Mouse (Mus musculus): ENCODE results near the gene Coq9. TPM values are rescaled to one million over a fixed set of nuclear protein-coding genes. Genes with fewer than 3 reads are reported as not detected.

Gene Coq9
- polyA plus RNA-seq, 1 experiment from 2014 or later: 69.7 TPM

GRCm38 (mm10) chr8:94804546-94805340 lies 33.4 kb upstream of the Coq9 start:
- H3K9ac ChIP-seq (ENCODE audit: low read length): no peak overlapping the region
- no peak overlapping the region for H3K4me2 ChIP-seq (ENCODE audit: low read depth, low read length)
- WGBS: 55% methylated on average over 10 of the region's 10 CpGs
- H3K27ac ChIP-seq (ENCODE audit: low read length): no peak overlapping the region
- no peaks in the 10 kb centered on the region for H3K27me3 ChIP-seq (ENCODE audit: control insufficient read depth, insufficient read depth, low read depth, low read length)
- H3K4me3 ChIP-seq (ENCODE audit: low read length): no peak overlapping the region
- ATAC-seq (ENCODE audit: low read depth): no peak
- H3K4me1 ChIP-seq (replicated peaks; ENCODE audit: control insufficient read depth, insufficient read depth, low read length): no peaks in the 10 kb centered on the region
- no peaks in the 10 kb centered on the region for H3K36me3 ChIP-seq (ENCODE audit: control insufficient read depth, insufficient read depth, low read length)
- no peaks in the 10 kb centered on the region for H3K9me3 ChIP-seq (ENCODE audit: control insufficient read depth, low read length)

GRCm38 (mm10) chr8:94805811-94806210 lies 32.3 kb upstream of the Coq9 start:
- ATAC-seq (ENCODE audit: low read depth): no peak
- H3K27me3 ChIP-seq (ENCODE audit: control insufficient read depth, insufficient read depth, low read depth, low read length): no peaks in the 10 kb centered on the region
- no peak overlapping the region for H3K9ac ChIP-seq (ENCODE audit: low read length)
- H3K4me2 ChIP-seq (ENCODE audit: low read depth, low read length): no peak overlapping the region
- no peaks in the 10 kb centered on the region for H3K36me3 ChIP-seq (ENCODE audit: control insufficient read depth, insufficient read depth, low read length)
- H3K9me3 ChIP-seq (ENCODE audit: control insufficient read depth, low read length): no peaks in the 10 kb centered on the region
- H3K4me1 ChIP-seq (replicated peaks; ENCODE audit: control insufficient read depth, insufficient read depth, low read length): no peaks in the 10 kb centered on the region
- no peak overlapping the region for H3K27ac ChIP-seq (ENCODE audit: low read length)
- WGBS: 56% methylated on average over 4 of the region's 4 CpGs
- H3K4me3 ChIP-seq (ENCODE audit: low read length): no peak overlapping the region

DNA sequence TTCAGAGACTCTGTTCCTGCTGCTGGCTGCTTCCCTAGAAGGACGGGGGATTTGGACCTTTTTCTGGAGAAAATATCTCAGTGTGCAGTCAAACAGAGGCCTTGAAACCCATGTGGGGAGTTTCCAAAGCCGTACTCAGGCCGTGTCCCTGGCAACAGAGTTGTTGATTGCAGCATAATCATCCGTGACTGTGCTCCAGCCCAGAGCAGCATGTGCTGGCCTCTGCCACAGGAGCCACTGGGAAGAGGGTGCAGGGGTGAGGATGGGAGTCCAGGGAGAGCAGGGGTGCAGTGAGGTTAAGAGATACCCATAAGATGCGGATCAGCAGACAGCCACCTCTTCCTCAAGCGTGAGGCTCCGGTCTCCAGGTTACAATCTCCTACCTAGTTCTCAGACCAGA lies 30.6 kb upstream of the Coq9 start:
- no peak overlapping the region for H3K4me3 ChIP-seq (ENCODE audit: low read length)
- ATAC-seq (ENCODE audit: low read depth): no peak
- no peak overlapping the region for H3K27ac ChIP-seq (ENCODE audit: low read length)
- H3K36me3 ChIP-seq (ENCODE audit: control insufficient read depth, insufficient read depth, low read length): no peaks in the 10 kb centered on the region
- WGBS: 56% methylated on average over 7 of the region's 7 CpGs
- H3K4me2 ChIP-seq (ENCODE audit: low read depth, low read length): no peak overlapping the region
- H3K27me3 ChIP-seq (ENCODE audit: control insufficient read depth, insufficient read depth, low read depth, low read length): no peaks in the 10 kb centered on the region
- H3K9me3 ChIP-seq (ENCODE audit: control insufficient read depth, low read length): no peaks in the 10 kb centered on the region
- H3K4me1 ChIP-seq (replicated peaks; ENCODE audit: control insufficient read depth, insufficient read depth, low read length): no peaks in the 10 kb centered on the region
- H3K9ac ChIP-seq (ENCODE audit: low read length): no peak overlapping the region

DNA sequence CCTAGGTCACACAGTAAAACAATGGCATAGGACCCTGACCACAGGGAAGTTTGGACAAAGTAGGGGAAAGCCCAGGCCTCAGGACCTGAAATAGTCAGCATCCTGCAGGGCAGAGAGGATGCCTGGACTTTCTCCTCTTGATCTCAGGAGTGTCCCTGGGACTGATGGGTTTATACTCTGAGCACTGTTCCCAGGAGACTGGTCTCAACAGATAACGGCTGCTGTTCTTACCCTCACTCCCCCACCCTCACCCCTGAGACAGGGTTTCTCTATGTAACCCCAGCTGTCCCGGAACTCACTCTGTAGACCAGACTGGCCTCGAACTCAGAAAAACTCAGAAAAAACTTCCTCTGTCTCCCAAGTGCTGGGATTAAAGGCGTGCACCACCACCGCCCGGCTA lies 29.7 kb upstream of the Coq9 start:
- Histone ChIP-seq H3K4me1 (replicated peaks; ENCODE audit: control insufficient read depth, insufficient read depth, low read length) (no peaks in the 10 kb centered on the region), H3K9ac (ENCODE audit: low read length) (no peak overlapping the region), H3K9me3 (ENCODE audit: control insufficient read depth, low read length) (no peaks in the 10 kb centered on the region), H3K27ac (ENCODE audit: low read length) (no peak overlapping the region), H3K36me3 (ENCODE audit: control insufficient read depth, insufficient read depth, low read length) (no peaks in the 10 kb centered on the region), H3K4me3 (ENCODE audit: low read length) (no peak overlapping the region), H3K4me2 (ENCODE audit: low read depth, low read length) (no peak overlapping the region), H3K27me3 (ENCODE audit: control insufficient read depth, insufficient read depth, low read depth, low read length) (no peaks in the 10 kb centered on the region)
- ATAC-seq (ENCODE audit: low read depth): no peak
- WGBS: 76% methylated on average over 6 of the region's 6 CpGs

DNA sequence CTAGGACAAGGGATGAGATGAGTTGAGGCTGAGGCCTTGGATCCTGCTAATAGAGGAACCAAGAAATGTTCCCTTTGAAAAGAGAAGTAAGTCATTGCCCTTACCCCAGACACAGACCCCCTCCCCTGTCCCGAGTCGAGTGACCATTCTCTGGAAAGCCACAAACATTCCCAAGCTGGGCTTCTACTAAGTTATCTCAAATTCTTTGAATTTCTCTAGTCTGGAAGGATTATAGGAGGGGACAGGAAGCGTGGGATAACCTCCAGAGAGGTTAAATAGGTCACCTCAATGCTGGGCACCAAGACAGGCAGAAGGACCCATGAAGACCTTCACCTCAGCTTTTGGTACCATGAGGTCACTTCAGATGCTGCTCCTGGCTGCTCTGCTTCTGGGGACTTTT lies 28.0 kb upstream of the Coq9 start, which contains the start of gene Ccl17:
Gene Ccl17, plus strand, starts transcription at position 301 of the 400 bp plus-strand sequence.
- no peak within 1 kb of the TSS for H3K4me2 ChIP-seq (ENCODE audit: low read depth, low read length)
- no peak for ATAC-seq (ENCODE audit: low read depth)
- no peaks in the 10 kb centered on the region for H3K27me3 ChIP-seq (ENCODE audit: control insufficient read depth, insufficient read depth, low read depth, low read length)
- no peak within 1 kb of the TSS for H3K4me3 ChIP-seq (ENCODE audit: low read length)
- no peaks in the 10 kb centered on the region for H3K36me3 ChIP-seq (ENCODE audit: control insufficient read depth, insufficient read depth, low read length)
- WGBS: 42% methylated on average over 3 of the region's 3 CpGs
- no peaks in the 10 kb centered on the region for H3K9me3 ChIP-seq (ENCODE audit: control insufficient read depth, low read length)
- no peak within 1 kb of the TSS for H3K9ac ChIP-seq (ENCODE audit: low read length)
- no peaks in the 10 kb centered on the region for H3K4me1 ChIP-seq (replicated peaks; ENCODE audit: control insufficient read depth, insufficient read depth, low read length)
- no peak within 1 kb of the TSS for H3K27ac ChIP-seq (ENCODE audit: low read length)

DNA sequence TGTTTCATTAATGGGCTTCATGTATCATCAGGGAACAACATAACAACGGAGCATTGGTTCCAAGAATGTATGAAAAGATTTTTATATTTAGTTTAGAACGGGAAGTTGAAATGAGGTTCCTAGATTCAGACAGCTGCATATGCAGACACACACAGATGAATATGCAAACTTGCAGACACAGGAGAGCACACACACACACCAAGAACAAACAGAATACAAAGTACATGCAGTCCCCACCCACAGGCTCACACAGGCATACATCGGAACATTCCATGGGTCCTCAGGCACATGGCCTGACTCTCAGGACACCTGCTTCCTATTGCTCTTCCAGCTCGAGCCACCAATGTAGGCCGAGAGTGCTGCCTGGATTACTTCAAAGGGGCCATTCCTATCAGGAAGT lies 27.3 kb upstream of the Coq9 start:
- Histone ChIP-seq H3K9ac (ENCODE audit: low read length) (no peak overlapping the region), H3K4me2 (ENCODE audit: low read depth, low read length) (no peak overlapping the region)

GRCm38 (mm10) chr8:94811654-94812053 lies 26.5 kb upstream of the Coq9 start:
- no peak overlapping the region for H3K4me3 ChIP-seq (ENCODE audit: low read length)
- no peaks in the 10 kb centered on the region for H3K36me3 ChIP-seq (ENCODE audit: control insufficient read depth, insufficient read depth, low read length)
- no peak overlapping the region for H3K4me2 ChIP-seq (ENCODE audit: low read depth, low read length)
- no peaks in the 10 kb centered on the region for H3K9me3 ChIP-seq (ENCODE audit: control insufficient read depth, low read length)
- no peak for ATAC-seq (ENCODE audit: low read depth)
- H3K27ac ChIP-seq (ENCODE audit: low read length): no peak overlapping the region
- H3K4me1 ChIP-seq (replicated peaks; ENCODE audit: control insufficient read depth, insufficient read depth, low read length): no peaks in the 10 kb centered on the region
- WGBS: 60% methylated on average over 6 of the region's 6 CpGs
- H3K27me3 ChIP-seq (ENCODE audit: control insufficient read depth, insufficient read depth, low read depth, low read length): no peaks in the 10 kb centered on the region
- H3K9ac ChIP-seq (ENCODE audit: low read length): no peak overlapping the region

More for the DNA sequence above, 27.3 kb upstream of the Coq9 start:
- Histone ChIP-seq H3K36me3 (ENCODE audit: control insufficient read depth, insufficient read depth, low read length) (no peaks in the 10 kb centered on the region), H3K9me3 (ENCODE audit: control insufficient read depth, low read length) (no peaks in the 10 kb centered on the region), H3K4me1 (replicated peaks; ENCODE audit: control insufficient read depth, insufficient read depth, low read length) (no peaks in the 10 kb centered on the region), H3K4me3 (ENCODE audit: low read length) (no peak overlapping the region), H3K27ac (ENCODE audit: low read length) (no peak overlapping the region), H3K27me3 (ENCODE audit: control insufficient read depth, insufficient read depth, low read depth, low read length) (no peaks in the 10 kb centered on the region)
- ATAC-seq (ENCODE audit: low read depth): no peak
- 68% methylated on average over 5 of the region's 5 CpGs for WGBS

GRCm38 (mm10) chr8:94812645-94813098 lies 25.4 kb upstream of the Coq9 start:
- 28% methylated on average over 6 of the region's 6 CpGs for WGBS
- Histone ChIP-seq H3K4me1 (replicated peaks; ENCODE audit: control insufficient read depth, insufficient read depth, low read length) (no peaks in the 10 kb centered on the region), H3K9me3 (ENCODE audit: control insufficient read depth, low read length) (no peaks in the 10 kb centered on the region), H3K4me3 (ENCODE audit: low read length) (no peak overlapping the region), H3K27ac (ENCODE audit: low read length) (no peak overlapping the region), H3K27me3 (ENCODE audit: control insufficient read depth, insufficient read depth, low read depth, low read length) (no peaks in the 10 kb centered on the region), H3K9ac (ENCODE audit: low read length) (no peak overlapping the region), H3K36me3 (ENCODE audit: control insufficient read depth, insufficient read depth, low read length) (no peaks in the 10 kb centered on the region), H3K4me2 (ENCODE audit: low read depth, low read length) (0 out of 2 replicates have a peak overlapping the region, but pooled peaks have one; percentile 12)
- peak; percentile 63 for ATAC-seq (ENCODE audit: low read depth)

- no peaks in the 10 kb centered on the region for H3K9me3 ChIP-seq (ENCODE audit: control insufficient read depth, low read length)
Observed at GRCm38 (mm10) chr8:94814556-94814955, 23.6 kb upstream of the Coq9 start.

More at GRCm38 (mm10) chr8:94814556-94814955, 23.6 kb upstream of the Coq9 start:
- WGBS: 0% methylated on average over 1 of the region's 1 CpGs
- no peaks in the 10 kb centered on the region for H3K27me3 ChIP-seq (ENCODE audit: control insufficient read depth, insufficient read depth, low read depth, low read length)
- no peaks in the 10 kb centered on the region for H3K4me1 ChIP-seq (replicated peaks; ENCODE audit: control insufficient read depth, insufficient read depth, low read length)
- H3K27ac ChIP-seq (ENCODE audit: low read length): no peak overlapping the region
- H3K36me3 ChIP-seq (ENCODE audit: control insufficient read depth, insufficient read depth, low read length): no peaks in the 10 kb centered on the region
- no peak overlapping the region for H3K9ac ChIP-seq (ENCODE audit: low read length)
- no peak overlapping the region for H3K4me3 ChIP-seq (ENCODE audit: low read length)
- no peak for ATAC-seq (ENCODE audit: low read depth)
- no peak overlapping the region for H3K4me2 ChIP-seq (ENCODE audit: low read depth, low read length)
